Mouse (Mus musculus): ENCODE results near the gene 1700123L14Rik.
"Not testable (repeated sequence)": the region's sequence is repeated elsewhere in the genome, so short reads cannot be mapped to it uniquely, and the experiment has no call there.

Gene 1700123L14Rik

GRCm38 (mm10) chr6:96165818-96166379 is at the start of gene 1700123L14Rik:
Gene 1700123L14Rik (minus strand): TSS chr6:96166243.
- no peak for DNase-seq (ENCODE audit: low read depth, low spot score)

GRCm38 (mm10) chr6:96205395-96205794 is 39.4 kb upstream of the 1700123L14Rik start:
- DNase-seq (ENCODE audit: low read depth, low spot score): no peak

- DNase-seq (ENCODE audit: low read depth, low spot score): not testable (repeated sequence)
Measured at GRCm38 (mm10) chr6:96198991-96199390, 32.9 kb upstream of the 1700123L14Rik start.

- DNase-seq (ENCODE audit: low read depth, low spot score): no peak
Measured at GRCm38 (mm10) chr6:96186517-96186916, 20.5 kb upstream of the 1700123L14Rik start.

- DNase-seq (ENCODE audit: low read depth, low spot score): peak; percentile 9
Measured at GRCm38 (mm10) chr6:96183392-96183791, 17.3 kb upstream of the 1700123L14Rik start.

- no peak for DNase-seq (ENCODE audit: low read depth, low spot score)
Measured at GRCm38 (mm10) chr6:96178530-96178929, 12.5 kb upstream of the 1700123L14Rik start.

GRCm38 (mm10) chr6:96173681-96174080 is 7.6 kb upstream of the 1700123L14Rik start:
- DNase-seq (ENCODE audit: low read depth, low spot score): no peak

DNA sequence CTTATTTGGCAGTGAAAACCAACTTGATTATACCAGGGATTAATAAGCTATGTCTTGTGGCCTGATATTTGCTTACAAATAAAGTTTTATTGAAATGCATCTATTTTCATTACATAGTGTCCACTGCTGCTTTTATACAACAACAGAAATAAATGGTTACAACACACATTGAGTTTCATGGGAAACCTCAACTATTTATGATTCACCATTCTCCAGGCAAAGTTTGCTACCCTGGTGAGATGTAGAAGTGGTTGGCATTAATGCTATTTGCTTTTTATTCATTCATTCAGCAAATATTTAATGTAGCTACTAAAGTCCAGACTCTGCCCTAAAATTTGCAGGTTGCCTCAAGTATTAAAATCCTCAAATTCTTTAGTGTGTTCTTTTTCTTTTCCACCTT is 988 bp upstream of the 1700123L14Rik start:
- DNase-seq (ENCODE audit: low read depth, low spot score): no peak

- no peak for DNase-seq (ENCODE audit: low read depth, low spot score)
Measured at GRCm38 (mm10) chr6:96165403-96165802, 640 bp downstream of the 1700123L14Rik start.

GRCm38 (mm10) chr6:96143326-96143725 is 22.7 kb downstream of the 1700123L14Rik start:
- DNase-seq (ENCODE audit: low read depth, low spot score): no peak

DNA sequence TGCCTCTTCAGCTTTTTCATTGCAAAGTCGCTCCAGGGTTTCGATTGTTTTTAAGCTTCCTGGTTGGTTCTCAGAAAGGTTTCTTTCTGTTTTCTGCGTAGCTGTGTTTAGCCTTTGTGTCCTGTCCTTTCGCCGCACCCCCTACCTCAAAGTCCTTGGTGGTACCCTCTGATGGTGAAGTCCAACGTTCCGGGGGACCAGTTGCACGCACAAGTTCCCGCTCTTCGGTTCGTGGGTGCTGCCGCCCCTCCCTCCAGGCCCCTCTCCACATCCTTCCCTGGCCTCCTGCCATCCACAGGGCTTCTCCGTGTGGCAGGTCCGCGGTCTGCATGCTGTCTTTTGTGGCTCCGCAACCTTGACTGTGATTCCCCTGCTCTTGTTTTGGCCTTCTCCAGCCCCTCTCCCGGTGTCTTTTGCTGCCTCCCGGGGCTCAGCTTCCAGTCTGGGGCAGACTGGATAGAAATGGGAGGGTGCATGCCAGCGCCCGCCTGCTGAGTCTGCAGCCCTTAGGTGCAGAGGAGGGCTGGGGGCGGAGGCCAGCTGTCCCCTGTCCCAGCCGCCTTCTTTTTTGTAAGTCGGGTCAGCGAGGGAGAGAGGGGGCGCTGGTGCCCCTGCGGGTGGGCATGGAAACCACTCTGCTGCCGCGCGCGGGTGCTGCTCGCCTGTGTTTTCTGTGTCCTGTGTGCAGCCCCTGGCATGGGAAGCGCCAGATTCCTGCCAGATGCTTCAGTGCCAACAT is 49.3 kb downstream of the 1700123L14Rik start:
- no peak for DNase-seq (ENCODE audit: low read depth, low spot score)

DNA sequence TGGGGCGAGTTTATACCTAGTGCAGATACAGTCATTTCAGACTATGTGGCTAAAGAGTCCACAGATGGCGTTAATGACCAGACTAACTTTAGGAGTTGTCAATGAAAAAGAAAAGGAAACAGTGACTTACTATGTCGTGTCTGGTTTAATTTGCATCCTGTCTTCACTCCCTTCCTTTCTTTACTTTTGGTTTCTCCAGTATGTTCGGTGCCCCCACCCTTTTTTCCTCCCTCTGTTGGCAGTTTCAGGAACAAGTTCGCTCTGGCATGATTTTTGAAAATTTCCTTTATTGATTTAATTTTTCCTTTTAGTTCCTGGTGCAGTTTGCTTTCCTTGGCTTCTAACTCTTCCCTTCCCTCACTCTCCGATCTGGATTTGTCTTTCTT is 49.9 kb downstream of the 1700123L14Rik start:
- no peak for DNase-seq (ENCODE audit: low read depth, low spot score)

Measured in retina, adult 2 months (tissue).